Mouse (Mus musculus): ENCODE results near the gene Slc5a6.
"Not testable (repeated sequence)": the region's sequence is repeated elsewhere in the genome, so short reads cannot be mapped to it uniquely, and the experiment has no call there.

Gene Slc5a6

DNA sequence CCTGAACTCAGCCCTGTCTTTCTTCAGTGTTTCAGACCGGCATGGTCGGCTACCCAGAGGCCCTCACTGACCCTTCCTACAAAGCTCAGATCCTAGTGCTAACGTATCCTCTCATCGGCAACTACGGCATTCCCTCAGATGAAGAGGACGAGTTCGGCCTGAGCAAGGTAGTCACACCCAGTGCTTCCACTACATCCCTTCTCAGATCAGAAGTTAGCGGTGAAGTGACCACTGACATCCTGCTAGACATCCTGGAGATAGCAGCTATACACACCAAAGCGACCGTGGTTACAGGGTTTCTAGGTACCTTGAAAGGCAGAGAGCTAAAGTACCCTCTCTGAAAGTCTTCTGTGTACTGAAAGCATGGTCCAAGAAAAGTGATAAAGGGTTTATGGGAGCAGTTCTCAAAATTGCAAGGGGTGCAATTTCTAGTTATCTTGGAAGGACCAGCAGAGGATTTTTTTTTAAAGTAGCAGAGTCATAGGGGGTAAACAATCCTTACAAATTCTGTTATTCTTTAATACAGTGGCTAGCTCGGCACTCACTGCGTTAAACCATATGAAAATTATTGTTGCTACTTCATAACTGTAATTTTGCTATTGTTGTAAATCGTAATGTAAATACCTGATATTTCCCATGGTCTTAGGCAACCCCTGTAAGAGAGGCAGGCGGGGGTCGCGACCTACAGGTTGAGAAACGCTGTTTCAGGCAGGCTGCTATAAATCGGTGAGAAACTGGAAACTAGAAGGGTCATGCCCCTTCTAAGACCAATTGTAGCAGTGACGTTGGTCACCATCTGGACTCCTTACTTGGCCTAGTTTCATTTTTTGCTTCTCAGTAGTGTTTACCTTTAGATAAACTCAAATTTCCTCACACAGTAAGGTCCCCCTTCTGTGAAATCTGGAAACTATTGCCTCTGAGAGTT, 6.8 kb upstream of the Slc5a6 start:
- no peak for DNase-seq

DNA sequence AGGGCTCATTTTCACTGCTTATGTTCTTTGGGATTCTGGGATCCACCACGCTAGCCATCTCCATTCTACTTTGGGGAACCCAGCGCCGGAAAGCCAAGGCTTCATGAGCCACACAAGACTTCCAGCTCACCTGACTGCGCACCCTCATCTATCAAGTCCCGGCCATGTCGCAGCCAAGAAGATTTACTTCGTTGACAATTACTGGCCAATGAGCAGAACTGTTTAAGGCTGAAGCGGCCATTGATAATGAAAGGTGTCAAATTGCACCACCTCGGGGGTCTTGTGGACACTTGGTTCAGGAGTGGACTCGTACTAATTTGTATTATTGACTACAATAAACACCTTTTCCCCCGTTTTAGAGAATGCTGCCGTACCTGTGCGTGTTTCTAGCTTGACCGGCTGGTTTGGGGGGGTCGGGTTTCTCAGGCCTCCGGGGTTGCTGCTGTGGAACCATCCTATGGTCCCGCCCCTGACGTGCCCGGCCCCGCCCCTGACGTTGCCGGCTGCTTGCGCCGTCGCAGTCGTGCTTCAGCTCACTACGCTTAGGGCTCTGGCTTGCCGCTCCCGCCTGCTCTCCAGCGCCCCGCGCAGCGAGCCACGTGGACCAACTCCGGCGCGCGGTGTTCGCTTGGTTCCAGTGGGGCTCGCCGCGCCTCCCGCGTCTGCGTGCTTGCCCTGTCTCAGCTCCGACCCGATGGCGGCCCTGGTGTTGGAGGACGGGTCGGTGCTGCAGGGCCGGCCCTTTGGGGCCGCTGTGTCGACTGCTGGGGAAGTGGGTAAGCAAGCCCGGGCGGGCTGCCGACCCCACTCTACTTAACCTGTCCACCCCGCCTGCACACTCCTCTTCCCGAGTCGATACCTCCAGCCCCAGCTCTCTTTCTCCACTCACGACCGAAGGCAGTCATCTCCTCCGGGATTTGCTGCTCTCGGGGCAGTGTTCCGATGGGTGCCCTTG, 5.8 kb upstream of the Slc5a6 start, which contains the start of gene Cad:
Gene Cad, plus strand, starts transcription at position 520 of the 955 bp plus-strand sequence.
- DNase-seq = peak; percentile 95

DNA sequence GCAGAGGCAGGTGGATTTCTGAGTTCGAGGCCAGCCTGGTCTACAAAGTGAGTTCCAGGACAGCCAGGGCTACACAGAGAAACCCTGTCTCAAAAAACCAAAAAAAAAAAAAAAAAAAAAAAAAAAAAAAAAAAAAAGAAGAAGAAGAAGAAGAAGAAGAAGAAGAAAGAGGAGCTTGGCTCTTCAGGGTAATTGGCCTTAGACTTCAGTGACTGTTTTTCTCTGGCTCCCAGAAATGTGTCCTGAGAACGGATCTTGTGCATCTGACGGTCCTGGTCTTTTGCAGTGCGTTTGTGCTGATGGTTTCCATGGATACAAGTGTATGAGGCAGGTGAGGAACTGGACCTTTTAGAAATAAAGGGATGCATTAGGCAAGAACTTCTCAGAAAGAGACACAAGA, 5.0 kb upstream of the Slc5a6 start:
- not testable (repeated sequence) for DNase-seq

DNA sequence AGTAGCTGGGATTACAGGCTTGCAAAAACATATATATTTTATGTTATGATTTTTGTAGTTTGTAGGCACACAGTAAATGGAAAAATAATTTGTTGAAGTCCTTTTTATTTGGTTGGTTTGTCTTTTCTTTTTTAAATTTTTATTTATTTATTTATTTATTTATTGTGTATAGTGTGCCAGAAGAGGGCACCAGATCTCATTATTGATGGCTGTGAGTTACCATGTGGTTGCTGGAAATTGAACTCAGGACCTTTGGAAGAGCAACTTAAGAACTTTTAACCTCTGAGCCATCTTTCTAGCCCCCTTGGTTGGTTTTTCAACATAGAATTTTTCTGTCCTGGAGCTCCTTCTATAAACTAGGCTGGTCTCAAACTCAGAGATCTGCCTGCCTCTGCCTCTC, 1.7 kb upstream of the Slc5a6 start:
- DNase-seq = no peak

DNA sequence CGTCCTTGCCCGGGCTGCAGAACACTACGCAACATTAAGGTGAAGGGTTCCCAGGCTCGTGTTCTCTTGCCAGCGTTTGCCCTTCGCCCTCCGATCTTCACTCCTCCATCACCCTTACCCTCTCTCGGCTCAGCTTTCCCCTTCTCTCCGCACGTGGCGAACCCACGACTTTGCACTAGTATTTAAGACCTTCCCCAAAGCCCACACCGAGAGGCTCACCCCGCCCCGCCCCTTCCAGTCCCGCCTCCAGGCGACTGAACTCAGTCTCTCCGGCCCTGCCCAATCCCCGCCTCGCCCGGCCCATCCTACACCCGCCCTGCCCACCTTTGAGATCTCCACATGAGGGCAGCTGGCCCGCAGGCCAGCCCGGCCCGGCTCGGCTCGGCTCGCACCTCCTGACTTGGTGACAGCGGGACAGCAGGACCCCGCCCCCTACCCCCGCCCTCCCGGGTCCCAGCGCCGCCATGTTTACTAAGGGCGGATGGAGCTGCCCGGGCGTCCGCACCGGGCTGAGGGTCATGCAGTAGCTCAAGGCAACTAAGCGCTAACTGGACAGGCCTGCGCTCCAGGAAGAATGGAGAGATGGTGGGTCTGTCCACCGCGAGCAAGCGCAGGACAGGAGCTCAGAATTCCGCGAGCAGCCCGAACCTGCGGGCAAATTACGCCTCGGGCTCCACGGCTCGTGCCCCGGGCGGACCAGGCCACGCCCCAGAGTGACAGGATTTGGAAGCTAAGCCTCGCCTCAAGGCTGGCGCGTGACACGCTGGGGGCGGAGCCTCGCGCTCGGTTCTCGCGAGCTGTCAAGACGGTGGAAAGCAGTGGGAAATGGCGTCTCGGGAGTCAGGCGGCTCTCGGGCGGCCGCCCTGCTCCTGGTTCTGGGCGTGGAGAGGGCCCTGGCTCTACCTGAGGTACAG, 619 bp downstream of the Slc5a6 start, which contains the start of gene Atraid:
Gene Atraid, plus strand, starts transcription at position 465 of the 915 bp plus-strand sequence.
- DNase-seq = peak; percentile 98

DNA sequence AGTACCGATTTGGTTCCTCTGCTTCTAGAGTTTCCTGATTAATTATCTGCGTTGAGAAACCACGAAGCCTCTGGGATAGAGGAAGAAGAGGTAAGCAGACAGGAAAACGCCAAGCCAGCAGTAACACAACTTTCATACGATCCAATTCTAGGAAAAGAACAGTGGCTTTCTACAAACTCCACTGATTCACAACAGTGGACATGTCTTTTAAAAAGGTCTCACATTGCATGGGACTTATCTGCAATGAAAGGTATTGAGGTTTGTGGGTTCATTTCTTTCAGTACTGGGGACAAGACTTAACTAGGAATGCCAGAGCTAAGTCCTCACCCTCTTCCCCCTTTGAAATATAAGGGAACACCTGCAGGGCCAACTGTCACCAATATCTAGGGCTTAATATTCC, 1.6 kb downstream of the Slc5a6 start:
- DNase-seq = no peak

DNA sequence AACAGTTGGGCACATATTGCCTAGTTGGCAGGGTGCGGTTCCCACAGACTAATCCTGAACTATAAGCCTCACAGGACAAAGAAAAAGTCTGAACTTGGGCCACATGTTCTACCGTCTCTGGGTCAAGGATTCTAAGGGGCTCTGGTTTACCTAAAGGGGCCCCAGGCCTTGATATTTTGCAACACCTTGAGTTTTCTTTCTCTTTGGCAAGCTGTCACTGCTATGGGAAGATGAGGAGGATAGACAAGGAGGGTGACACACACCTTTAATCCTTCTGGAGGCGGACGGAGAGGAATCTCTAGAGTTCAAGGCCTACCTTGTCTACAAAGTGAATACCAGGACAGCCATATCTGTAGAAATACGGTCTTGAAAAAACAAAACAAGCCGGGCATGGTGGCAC, 2.3 kb downstream of the Slc5a6 start:
- DNase-seq = no peak

DNA sequence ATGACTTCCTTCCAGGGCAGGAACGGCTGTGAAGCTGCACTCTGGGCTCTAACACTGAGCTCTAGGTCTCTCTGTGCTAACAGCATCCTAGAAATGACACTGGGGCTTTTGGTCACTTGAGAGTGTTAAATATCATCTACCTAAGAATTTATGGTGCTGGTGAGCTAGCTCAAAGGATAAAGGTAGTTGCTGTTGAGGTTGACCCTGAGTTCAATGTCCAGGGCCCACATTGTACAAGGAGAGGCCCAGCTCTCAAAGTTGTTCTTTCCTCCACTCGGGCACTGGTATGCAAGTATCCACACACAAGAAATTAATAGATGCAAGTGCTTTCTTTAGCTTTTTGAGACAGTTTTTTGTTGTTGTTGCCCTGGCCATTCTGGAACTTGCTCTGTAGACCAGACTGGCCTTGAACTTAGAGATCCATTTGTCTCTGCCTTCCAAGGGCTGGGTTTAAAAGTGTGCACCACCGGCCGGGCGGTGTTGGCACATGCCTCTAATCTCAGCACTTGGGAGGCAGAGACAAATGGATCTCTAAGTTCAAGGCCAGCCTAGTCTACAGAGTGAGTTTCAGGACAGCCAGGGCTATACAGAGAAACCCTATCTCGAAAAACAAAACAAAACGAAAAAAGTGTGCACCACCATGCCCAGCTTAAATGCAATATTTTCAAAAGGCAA, 10.4 kb downstream of the Slc5a6 start:
- no peak for DNase-seq

DNA sequence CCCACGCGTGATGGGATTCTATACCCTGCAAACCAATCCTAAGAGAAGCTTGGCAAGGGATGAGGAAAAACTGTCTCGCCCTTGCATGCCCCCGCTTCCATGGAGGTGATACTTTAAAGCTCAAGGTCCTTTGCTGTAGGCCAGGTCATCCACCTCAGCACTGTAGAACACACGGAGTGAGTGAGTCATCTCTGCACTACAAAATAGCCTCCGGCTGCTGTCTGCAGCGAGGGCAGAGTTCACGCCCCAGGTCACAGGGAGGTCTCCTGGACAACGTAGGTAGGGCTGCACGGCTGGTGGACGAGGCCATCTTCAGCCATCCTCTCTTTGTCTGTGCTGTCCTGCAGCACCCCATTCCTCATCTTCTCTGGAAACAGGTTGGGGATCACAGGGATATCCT, 12.2 kb downstream of the Slc5a6 start:
- DNase-seq = not testable (repeated sequence)

DNA sequence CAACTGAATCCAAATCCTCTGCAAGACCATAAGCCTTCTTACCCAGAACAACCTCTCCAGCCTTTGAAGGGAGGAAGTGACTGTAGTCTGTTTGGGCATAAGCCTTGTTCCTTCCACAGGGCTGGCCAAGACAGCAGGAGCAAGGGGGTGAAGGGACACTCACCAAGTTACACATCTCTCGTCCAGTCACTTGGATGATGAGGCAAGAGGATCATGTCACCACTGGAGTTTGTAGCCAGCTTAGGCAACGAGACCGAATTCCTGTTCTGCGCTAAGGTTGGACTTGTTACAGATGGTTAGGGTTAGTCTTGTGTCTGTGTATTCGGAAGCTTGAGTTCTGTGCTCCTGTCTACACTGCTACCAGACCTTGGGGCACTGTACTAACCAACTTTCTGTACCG, 14.1 kb downstream of the Slc5a6 start:
- no peak for DNase-seq

DNA sequence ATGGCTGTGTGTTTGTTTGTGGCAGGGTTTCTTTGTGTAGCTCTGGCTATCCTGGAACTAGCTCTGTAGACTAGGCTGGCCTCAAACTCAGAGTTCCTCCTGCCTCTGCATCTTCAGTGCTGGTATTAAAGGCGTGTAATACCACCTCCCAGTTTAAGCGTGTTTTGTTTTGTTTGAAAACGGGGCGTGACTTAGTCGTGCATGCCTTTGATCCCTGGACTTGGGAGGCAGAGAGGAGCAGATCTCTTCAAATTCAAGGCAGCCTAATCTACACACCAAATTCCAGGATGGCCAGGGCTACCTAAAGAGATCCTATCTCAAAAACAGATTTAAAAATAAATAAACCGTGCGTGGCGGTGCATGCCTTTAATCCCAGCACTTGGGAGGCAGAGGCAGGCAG, 17.2 kb downstream of the Slc5a6 start:
- no peak for DNase-seq

DNA sequence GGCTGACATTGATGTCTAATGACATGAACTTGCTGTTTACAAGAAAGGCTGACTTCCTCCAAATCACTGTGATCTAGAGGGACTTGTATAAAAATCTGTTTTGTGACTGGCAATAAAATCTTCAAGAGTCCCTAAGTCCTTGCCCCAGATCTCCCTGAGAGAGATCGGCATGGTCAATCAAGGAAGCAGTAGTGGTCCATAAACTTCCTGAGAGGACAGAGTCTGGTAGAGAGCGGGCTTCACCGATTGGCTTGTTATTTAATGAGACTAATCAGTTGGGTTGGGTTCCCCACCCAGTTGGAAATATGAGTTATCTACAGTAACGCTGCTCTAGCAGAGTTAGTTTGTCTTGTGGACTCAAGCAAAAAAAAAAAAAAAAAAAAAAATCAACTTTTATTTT, 17.8 kb downstream of the Slc5a6 start:
- DNase-seq = no peak

DNA sequence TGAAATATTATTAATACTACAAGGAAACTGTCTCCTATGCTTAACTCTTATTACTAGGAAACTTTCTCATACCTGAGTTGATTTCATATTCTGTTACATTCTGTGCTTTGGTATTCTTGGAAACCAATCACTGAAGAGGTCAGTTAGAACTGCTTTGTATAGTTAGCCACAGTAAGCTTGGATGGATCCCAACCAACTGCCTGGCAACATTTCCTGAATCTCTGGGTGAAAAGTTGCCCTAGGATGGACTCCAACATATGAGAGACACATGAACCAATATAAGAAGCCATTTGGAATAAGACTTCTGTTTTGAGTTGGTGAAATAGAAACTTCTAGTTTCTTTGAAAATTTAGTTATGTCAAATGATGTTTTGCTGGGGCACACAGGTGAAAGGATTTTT, 24.1 kb downstream of the Slc5a6 start:
- no peak for DNase-seq

DNA sequence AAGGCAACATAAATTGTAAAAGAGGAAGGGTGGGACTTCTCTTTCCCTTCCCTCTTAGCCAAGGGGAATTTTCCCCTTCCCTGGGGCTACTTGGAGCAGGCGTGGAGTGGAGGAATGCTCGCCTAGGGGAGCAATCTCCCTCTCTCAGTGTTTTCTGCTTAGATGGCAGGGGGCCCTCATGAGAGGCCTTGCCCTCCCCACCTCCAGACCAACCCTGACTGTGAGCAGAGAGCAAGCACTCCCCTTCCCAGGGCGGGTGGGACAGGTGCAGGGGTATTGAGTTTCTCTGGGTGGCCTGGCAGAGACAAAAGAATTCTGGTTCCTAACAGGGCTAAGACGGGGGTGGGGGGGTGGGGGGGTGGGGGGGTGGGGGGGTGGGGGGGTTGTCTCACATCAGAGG, 25.5 kb downstream of the Slc5a6 start:
- DNase-seq = no peak

DNA sequence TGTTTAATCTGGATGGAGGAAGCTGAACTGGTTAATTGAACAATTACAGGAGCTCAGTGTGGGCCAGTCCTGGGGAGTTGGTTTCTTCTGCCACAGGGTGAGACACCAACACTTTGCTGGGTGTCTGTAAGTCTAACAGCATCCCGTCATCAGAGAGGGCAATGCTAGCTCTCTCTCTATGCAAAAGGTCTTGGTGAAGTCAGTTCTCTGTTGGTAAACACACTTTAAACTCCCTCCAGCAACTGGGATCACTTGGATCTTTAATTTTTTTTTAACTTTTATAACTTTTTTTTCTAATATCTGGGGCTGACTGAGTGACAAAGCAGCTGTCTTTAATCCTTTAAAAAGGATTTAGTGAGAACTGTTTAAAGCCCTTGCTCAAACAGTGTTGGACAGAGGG, 26.0 kb downstream of the Slc5a6 start:
- DNase-seq = no peak

DNA sequence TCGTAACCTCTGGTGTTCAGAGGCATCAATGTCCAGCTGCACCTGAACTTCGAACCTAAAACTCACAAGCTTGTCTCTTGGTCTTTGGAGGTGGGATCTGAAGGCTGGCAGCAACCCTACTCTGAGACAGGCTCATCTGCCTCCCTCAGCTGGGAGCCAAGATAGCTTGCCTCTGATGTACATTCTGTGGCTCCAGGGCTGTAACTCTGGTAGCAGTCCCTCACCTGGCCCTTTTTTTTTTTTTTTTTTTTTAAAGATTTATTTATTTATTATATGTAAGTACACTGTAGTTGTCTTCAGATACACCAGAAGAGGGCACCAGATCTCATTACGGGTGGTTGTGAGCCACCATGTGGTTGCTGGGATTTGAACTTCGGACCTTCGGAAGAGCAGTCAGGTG, 26.9 kb downstream of the Slc5a6 start:
- not testable (repeated sequence) for DNase-seq

DNA sequence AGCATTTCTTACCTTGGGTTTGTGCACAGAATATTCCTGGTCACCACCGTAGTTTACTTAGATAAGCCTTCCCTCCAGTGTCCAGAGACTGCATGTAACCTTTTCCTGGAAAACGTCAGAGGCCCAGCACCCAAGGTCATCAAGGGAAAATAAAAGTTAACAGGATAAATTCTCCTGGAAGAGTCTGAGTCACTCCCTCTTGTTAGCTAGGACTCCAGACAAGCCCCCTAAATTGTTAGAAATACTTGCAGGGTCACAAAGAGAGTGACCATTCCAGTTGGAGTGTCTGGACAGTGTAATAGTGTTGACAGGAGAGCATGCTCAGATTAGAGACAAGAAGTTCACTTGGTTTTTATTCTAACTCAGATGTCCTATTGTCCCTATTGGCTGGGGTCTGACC, 32.8 kb downstream of the Slc5a6 start:
- DNase-seq = no peak

DNA sequence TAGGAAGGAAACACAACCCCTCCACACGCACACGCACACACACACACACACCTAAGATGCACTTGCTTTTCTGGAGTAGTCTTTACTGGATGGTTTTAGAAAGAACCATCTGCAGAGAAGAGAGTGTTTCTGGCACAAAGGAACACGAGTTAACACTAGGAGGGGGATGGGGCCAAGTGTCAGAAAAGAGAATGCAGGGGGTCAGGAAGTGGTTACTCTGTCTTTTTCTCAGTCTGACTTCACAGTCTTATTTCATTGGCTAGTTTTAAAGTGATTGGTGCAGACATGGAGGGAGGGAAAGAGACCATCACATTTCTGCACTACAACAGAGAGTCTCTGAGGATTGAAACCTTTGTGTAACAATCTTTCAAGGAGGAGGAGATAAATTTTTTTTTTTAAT, 36.0 kb downstream of the Slc5a6 start:
- no peak for DNase-seq

DNA sequence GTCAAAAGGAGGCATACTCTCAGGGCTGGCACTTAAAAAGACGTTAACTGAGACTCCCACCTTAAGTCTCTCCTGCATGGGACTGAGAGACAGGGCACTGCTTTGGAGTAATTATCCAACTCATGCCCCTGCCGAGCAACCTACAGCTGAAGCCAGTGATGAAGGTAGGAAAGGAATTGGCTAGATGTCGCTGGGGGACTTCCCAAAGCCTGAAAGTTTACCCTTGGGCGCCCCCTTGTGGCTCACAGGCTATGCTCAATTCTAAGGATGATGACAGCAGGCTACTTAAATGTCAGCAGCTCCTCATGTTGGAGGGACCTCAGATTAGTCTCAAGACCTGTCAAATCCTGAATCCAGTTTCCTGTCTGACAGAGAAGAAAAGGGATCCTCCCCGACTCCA, 44.5 kb downstream of the Slc5a6 start:
- DNase-seq = peak; percentile 82

DNA sequence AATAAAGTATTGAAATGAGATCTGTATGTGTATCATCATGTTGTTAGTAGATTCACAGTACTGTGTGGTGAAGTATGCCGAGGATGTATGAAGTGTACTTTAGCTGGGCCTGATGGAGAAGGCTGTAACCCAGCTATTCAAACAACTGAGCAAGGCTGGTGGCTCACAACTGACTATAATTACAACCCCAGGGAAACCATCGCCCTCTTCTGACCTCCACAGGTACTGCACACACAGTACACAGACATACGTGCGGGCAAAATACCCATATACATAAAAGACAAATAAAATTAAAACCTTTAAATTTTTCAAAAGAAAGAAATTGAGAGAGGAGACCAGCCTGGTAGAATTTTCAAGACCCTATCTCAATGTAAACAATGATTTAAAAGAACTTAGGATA, 47.2 kb downstream of the Slc5a6 start:
- DNase-seq = no peak

DNA sequence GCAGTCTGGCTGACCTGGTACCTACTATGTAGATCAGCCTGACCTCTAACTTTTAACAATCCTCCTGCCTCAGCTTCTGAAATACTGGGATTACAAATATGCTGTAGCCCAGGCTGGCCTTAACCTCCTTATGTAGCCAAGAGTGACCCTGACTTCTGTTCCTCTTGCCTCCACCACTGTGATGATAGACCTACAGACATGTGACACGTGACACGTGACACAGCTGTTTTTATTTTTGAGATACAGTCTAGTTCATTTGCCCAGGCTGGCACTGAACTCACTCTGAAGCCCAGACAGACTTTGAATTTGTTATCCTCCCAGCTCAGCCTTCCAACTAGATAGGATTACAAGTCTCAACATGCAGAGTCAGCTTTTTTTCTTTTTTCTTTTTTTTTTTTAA, 47.7 kb downstream of the Slc5a6 start:
- no peak for DNase-seq

DNA sequence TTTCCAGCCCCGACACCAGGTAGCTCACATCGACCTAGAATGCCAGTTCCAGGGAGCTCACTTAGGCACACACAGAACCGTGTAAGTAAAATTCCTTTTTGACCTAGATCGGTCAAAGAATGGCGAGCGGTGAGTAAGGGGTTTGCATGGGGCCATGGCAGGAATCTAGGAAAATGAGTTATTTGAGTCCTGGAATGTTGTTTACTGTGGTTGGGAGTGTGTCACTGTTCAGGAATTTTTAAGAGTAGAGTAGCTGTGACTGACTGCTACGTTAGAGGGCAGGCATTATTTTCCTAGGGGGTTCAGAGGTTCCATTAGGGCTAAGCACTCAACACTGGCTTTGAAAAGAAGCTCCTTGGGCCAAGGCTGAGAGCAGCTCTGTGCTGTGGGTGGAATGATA, 48.6 kb downstream of the Slc5a6 start:
- DNase-seq = no peak

Measured in right cerebral cortex, postnatal 25 days (tissue).